Mouse (Mus musculus) CD8-positive naive resting alpha-beta T cell, adult 57 days (primary cell): ENCODE results near the gene Col28a1. TPM values are rescaled to one million over a fixed set of nuclear protein-coding genes. Genes with fewer than 3 reads are reported as not detected.

Source experiments
- total RNA-seq: library from RNA; stranded (reverse); gene quantifications from one replicate; pipeline ENCODE4 v1.2.4, GENCODE M21; 2023

Col28a1 gene
- not detected for total RNA-seq

DNA sequence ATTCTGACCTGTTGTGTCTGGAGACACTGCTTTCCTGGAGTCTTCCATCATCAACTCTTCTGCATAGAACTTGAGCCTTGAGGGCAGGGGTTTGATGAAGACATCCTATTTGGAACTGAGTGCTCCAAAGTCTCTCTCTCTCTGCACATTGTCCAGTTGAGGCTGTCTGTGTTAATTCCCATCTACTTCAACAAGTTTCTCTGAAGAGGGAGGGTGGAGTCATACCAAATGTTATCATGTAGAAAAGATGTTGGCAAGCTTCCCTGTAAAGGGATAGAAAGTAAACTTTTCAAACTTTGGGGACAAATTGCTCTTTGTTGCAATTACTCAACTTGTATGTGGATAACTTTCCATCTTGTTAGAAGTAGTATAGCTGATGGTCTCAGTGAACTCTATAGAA, at the start of gene Col28a1:
Gene Col28a1 (minus strand): TSS at position 101 of the 400 bp plus-strand sequence.

DNA sequence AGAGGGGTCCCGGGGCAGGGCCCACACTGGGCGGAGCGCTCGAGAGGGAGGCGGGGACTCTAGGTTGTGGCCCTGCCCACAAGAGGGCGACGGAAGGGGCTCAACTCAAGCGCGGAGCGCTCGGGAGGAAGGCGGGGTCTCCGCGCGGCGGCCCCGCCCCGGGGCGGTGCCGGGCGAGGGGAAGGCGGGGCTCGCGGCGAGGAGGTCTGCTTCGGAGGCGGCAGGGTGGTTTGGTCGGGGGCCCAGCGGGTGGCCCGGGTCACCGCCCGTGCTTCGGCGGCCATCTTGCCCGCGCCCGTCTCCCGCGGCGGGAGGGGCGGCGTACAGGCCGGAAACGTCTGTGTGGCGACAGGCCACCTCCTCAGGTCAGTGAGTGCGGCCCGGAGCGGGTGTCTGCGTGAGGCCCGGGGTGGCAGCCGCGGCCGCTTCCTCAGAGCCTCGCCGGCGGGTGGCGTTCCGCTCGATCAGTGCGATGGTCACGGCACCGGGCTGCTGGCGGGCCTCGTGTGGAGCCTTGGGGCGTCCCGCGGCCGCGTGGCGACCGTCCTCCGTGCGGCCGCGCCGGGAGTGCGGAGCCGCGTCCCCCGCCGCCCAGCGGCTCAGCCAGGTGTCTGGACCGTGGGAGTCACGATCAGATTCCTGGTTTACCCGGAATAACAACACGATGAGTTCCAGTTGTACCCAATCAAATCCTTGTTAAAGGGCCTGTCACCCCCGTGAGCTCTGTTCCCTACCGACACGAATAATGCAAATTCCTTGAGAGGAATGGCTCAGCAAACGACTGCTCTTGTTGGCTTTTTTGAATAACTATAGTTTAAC, 16.8 kb upstream of the Col28a1 start, which contains the start of gene Mios:
Gene Mios (plus strand): TSS at position 176 of the 819 bp plus-strand sequence.

Other genes starting within 250 kb of the Col28a1 start
- 23.8 TPM for gene Mios, start 16.6 kb upstream of the Col28a1 start, total RNA-seq
- 13.4 TPM for gene Rpa3, start 66.6 kb upstream of the Col28a1 start, total RNA-seq
- gene Umad1, start 66.7 kb upstream of the Col28a1 start, total RNA-seq: 5.2 TPM
- not detected for gene Gm45062, start 66.8 kb upstream of the Col28a1 start, total RNA-seq